Mouse (Mus musculus) frontal cortex, adult 2 months (tissue): Measurements from ENCODE around the gene Ttc23. TPM values are rescaled to one million over a fixed set of nuclear protein-coding genes. Genes with fewer than 3 reads are reported as not detected.

Experiments used
- DNase-seq, 2 experiments: peaks; one replicate each; pipeline ENCODE4 v3.0.0; 2022; ENCODE audit warnings: low spot score in 1 of 2; ENCODE audit errors: extremely low spot score in 1 of 2
- polyA plus RNA-seq: library from polyadenylated mRNA; depleted of rRNA; stranded (reverse); fragments of >200 nt; gene quantifications from 2 replicates; pipeline ENCODE4 v1.2.3, GENCODE M21; 2012; rRNA removed

Gene Ttc23
- 5.5 and 6.6 TPM in 2 replicates for polyA plus RNA-seq

DNA sequence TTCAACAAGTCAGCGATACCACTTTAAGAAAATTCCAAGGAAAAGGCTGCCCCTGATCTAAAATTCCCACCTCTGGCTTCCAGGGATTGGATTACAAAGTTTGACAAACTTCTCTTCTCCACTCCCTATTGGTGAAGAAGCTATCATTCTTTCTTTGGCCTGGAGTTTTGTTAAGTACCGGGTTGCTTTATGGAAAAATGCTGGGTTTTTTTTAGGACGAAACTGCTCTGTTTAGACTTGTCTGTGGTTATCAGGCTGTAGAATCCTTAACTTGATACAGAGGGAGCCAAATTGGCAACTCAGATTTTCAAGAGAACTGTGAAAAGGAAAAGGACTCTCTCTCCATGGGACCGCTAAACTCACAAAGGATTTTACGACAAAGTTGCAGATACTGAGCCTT lies at the start of gene Ttc23:
Gene Ttc23, plus strand, starts transcription at position 134 of the 400 bp plus-strand sequence.
- DNase-seq: peak in 1 of 2 experiments; percentile 37

DNA sequence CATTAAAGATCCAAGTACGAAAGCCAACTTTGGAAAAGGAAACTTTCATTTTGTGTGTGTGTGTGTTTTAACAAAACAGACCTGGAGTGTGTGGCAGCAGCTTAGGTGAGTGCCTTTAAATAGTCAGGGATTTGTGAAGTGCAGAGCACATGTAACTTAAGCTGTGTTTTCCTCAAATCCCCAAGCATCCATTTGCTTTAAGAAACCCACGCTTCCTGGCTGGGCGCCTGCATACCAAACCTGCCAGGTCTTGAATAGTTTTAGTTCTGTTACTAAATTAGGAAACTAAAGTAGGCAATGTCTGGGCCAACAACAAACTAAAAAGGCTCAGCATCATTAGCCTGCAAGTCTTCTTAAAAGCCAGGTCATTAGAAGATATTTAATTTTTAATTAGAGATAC lies 49.2 kb upstream of the Ttc23 start:
- peak; percentile 70 to 86 for DNase-seq

DNA sequence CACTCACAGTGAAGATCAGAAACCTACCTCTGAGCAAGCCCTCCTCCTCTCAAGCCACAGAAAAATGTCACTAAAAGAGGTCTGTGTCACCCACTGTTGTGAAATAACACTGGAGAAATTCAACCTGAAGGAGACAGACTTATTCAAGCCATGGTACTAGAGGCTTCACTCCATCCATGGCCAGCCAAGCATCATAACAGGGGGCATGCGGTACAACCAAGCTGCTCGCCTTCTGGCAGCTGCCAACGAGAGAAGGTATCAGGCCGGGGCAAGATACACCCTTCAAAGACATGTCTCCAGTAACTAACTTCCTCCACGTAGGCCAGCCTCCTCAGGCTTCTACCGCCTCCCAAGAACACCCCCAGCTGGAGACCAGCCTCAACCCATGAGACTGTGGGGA lies 42.1 kb upstream of the Ttc23 start:
- no peak for DNase-seq

GRCm38 (mm10) chr7:67606250-67606649 lies 41.0 kb upstream of the Ttc23 start:
- no peak for DNase-seq

DNA sequence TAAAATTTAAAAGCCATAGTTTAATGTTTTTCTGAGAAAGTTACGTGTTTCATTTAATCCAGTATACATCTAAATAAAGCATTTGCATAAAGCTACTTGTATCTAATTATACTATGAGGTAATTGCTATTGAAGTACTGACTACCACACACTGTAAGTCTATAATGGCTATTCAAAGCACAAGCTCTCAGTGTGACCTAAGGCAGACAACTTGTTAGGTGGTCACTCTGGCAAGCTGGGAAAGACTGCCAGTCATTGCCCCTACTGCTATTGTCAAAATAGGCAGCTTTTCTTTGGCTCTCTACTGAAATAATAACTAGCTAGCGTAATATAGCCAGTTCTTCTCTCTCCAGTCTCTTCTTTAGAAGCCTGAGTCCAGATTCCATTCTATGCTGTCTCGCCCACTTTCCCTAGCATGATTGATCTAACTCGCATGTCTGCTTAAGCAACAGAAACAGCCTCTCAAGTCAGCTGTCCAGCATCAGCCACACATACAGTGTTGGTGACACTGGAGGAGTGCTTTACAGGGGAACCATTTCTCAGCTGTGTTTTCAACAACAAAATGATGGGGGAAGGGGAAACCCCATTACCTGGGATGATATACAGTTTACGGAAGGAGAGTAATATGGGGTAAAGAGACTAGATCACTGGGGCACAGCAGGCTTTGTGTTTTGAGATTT lies 39.4 kb upstream of the Ttc23 start:
- DNase-seq: no peak

- DNase-seq: no peak
Observed at GRCm38 (mm10) chr7:67608348-67609024, 38.7 kb upstream of the Ttc23 start.

DNA sequence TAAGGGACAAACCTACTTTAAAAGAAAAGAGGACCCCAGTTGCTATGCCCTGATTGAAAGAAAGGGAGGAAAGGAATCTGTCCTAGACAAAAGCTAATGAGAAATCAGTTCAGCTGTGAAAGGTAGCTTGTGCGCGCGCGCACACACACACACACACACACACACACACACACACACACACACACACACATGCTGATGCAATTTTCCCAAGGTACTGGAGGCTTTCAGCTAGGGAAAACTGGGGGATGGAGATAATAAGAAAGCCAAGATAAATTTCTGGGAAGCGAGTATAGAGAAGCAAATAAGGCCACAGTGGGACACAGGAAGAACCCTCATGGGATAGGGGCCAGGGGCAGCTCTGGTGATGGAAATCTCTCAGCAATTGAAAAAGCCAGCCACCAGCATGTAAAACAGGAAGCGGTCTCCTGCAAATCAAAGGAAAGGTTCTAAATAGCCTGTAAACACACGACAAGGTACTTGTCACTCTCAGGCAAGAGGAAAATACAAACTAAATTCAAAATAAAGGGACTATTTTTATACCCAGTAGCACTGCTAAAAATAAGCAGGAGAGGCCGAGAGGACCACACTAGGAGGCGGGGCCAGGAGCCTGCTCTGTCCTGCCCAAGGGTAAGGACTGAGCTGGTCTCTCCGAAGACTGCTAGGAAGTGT lies 33.3 kb upstream of the Ttc23 start:
- no peak for DNase-seq

DNA sequence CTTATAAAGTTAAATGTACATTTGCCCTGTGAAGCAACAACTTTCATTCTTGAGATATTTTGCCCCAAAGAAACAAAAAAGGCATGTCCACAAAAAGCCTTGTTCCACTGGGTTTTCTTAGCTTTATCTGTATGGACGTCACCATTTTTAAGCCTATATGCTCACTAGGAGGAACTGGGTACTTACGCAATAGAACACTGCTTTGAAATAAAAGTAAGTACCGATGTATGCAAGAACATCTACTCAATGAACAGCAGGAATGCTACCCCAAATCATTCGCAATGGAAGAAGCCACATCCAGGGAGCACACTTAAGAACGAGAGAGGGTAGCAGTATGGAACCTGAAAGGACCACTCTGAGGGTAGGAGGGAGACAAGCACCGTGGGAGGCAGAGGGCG lies 32.7 kb upstream of the Ttc23 start:
- DNase-seq: no peak

DNA sequence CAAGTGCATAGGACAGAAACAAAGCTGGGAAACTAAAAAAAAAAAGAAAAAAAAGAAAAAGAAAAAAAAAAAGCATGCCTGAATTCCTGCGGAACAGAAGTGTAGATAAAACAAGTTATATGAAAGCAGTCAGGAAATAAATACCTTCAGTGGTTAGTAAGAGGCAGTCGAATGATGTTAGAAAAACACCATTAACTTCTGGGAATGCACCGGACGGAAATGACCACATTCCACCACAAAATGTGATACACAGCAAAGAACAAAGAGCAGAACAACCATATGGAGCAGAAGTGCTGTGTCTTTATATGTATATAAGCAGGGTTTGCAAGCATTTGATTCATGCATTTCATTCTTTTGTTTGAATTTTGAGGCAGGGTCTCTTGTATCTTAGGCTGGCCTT lies 30.3 kb upstream of the Ttc23 start:
- DNase-seq: no peak

DNA sequence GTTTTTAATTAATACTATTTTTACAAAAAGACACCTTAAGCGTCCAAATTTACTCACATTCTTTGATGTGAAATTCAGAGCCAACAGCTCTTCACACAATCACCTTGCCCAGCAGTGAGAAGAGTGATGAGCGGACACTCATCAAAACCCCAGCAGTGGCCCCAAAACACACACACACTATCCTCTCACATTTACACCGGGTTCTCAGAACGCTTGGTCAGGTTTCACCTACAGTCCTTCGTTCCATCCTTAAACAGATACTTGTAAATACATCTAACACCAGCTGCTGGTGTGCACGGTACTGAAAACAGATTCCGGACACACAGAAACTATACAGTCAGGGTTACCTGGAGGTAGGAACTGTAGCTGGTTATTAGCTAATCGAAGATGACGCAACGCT lies 29.6 kb upstream of the Ttc23 start:
- no peak for DNase-seq

GRCm38 (mm10) chr7:67618316-67618715 lies 28.9 kb upstream of the Ttc23 start:
- no peak for DNase-seq

DNA sequence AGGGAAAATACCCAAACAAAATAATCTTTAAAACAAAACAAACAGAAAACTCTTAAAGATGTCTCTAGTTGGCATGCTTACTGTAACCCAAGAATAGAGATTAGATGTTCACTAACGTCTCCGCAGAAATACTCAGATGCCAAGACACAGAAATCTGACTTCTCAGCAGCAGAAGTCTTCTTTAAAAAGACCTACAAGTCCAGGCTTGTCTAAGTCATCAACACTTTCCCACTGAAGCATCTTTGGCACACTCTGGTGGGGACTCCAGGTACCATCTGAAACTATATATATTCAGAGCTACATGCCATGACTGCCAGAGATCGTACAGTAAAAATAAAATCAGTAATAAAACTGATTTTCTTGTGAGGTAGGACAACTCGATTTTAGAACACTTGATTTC lies 27.4 kb upstream of the Ttc23 start:
- peak in 1 of 2 experiments; percentile 61 for DNase-seq

DNA sequence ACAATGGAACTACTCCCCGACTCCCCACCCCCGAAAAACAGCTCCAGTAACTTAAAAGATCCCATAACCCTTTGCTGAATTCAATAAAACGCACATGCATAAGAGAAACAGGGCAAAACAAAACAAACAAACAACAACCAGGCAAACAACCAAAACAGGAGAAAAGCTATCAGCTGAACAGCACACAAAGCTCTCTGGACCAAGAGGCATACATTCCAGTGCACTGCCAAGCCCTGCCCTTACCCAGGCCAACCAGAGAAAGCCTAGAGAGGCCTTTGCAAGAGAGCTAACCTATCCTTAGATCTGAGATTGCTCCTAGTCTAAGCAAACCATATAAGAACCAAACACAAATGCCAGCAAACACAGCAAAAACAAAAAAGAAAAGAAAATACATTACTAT lies 25.1 kb upstream of the Ttc23 start:
- DNase-seq: no peak

- no peak for DNase-seq
Observed at GRCm38 (mm10) chr7:67626671-67627070, 20.5 kb upstream of the Ttc23 start.

- DNase-seq: no peak
Observed at GRCm38 (mm10) chr7:67629681-67630080, 17.5 kb upstream of the Ttc23 start.

DNA sequence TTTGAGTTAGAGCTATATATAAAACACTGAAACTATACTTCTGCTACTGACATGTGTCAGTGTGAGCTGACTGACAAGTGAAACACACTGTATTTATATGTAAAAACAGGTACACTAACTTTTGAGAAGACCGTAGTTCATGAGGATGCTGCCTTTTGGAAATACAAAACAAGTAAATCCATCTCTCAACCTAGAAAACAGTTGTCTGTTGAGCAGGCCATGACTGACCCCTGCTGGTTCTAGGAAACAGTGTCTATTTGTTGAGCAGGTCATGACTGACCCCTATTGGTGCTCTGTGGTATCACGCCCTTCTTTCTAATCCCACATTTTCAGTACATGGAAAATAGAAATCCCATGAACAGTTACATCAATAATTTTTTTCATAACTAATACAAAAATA lies 16.4 kb upstream of the Ttc23 start:
- DNase-seq: peak; percentile 52 to 93

GRCm38 (mm10) chr7:67632380-67632779 lies 14.8 kb upstream of the Ttc23 start:
- DNase-seq: no peak

GRCm38 (mm10) chr7:67634210-67634609 lies 13.0 kb upstream of the Ttc23 start:
- DNase-seq: no peak

DNA sequence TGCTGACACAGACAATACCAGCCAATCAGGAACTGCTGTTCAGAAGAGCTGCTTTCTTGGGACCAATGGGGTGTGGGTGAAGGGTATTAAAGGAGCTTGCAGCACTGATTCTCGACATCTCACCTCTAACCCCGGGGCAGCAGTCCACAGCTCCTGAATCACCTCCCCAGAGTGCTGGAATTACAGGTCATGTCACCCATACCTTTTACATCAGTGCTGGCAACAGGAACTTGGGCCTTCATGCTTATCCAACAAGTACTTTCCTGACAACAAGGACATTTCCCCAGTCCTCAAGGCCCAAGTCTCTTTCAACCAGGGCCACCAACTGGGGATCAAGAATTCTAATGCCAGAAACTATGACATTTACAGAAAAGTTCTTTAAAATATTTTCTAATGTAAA lies 11.0 kb upstream of the Ttc23 start:
- DNase-seq: no peak

DNA sequence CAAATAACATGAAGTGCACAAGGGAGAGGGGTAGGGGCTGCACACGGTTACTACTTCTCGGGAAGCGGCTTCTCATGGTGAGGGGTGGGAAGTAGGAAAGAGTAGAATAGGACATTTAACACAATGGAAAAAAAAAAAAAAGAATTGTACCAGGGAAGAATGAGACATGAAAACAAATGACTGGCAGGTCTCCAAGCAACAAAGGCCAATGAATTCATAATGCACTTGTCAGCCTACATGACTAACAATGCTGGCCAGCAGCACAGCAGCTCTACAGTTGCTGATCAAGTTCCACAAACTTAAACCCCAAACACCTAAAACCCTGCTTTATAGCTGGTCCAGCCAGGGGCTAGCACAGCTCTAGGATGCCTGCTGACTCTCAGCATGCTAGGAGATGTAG lies 8.2 kb upstream of the Ttc23 start:
- no peak for DNase-seq

DNA sequence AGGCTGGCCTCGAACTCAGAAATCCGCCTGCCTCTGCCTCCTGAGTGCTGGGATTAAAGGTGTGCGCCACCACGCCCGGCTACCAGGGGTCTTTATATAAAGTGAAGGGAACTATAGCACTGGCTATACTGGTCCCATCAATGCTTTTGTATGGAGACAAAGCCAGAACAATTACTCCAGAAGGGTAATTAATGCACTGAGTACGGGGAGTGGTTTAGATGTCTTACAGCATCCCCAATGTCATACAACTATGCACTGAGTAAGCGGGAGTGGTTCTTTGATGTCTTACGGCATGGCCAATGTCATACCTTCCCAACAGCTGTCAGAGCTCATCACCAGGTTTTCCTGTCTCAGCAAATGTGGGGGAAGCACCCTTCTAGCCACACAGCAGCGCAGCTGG lies 4.3 kb upstream of the Ttc23 start:
- DNase-seq: no peak

GRCm38 (mm10) chr7:67644291-67644690 lies 2.9 kb upstream of the Ttc23 start:
- peak in 1 of 2 experiments; percentile 34 for DNase-seq
